Mouse (Mus musculus): ENCODE measurements around the gene Gata5.

Gene Gata5

GRCm38 (mm10) chr2:180334551-180334986 lies at the start of gene Gata5:
Gata5 (minus strand) TSS chr2:180334699.
- no peak for DNase-seq (ENCODE audit: extremely low read depth, low read depth, low spot score)

GRCm38 (mm10) chr2:180376730-180377129 lies 42.2 kb upstream of the Gata5 start:
- no peak for DNase-seq (ENCODE audit: extremely low read depth, low read depth, low spot score)

GRCm38 (mm10) chr2:180373256-180373655 lies 38.8 kb upstream of the Gata5 start:
- DNase-seq (ENCODE audit: extremely low read depth, low read depth, low spot score), result no peak

- DNase-seq (ENCODE audit: extremely low read depth, low read depth, low spot score), result no peak
These were observed 33.9 kb upstream of the Gata5 start for GRCm38 (mm10) chr2:180368359-180368758.

GRCm38 (mm10) chr2:180367350-180367749 lies 32.9 kb upstream of the Gata5 start:
- no peak for DNase-seq (ENCODE audit: extremely low read depth, low read depth, low spot score)

GRCm38 (mm10) chr2:180363434-180363720 lies 28.9 kb upstream of the Gata5 start:
- DNase-seq (ENCODE audit: extremely low read depth, low read depth, low spot score), result no peak

GRCm38 (mm10) chr2:180362585-180363433 lies 28.3 kb upstream of the Gata5 start:
- DNase-seq (ENCODE audit: extremely low read depth, low read depth, low spot score), result no peak

GRCm38 (mm10) chr2:180359062-180359461 lies 24.6 kb upstream of the Gata5 start:
- DNase-seq (ENCODE audit: extremely low read depth, low read depth, low spot score), result no peak

GRCm38 (mm10) chr2:180353338-180353737 lies 18.8 kb upstream of the Gata5 start:
- DNase-seq (ENCODE audit: extremely low read depth, low read depth, low spot score), result no peak

GRCm38 (mm10) chr2:180350700-180351099 lies 16.2 kb upstream of the Gata5 start:
- no peak for DNase-seq (ENCODE audit: extremely low read depth, low read depth, low spot score)

GRCm38 (mm10) chr2:180346820-180347497 lies 12.5 kb upstream of the Gata5 start:
- no peak for DNase-seq (ENCODE audit: extremely low read depth, low read depth, low spot score)

- no peak for DNase-seq (ENCODE audit: extremely low read depth, low read depth, low spot score)
These were observed 8.6 kb upstream of the Gata5 start for GRCm38 (mm10) chr2:180343092-180343491.

GRCm38 (mm10) chr2:180342189-180342588 lies 7.7 kb upstream of the Gata5 start:
- no peak for DNase-seq (ENCODE audit: extremely low read depth, low read depth, low spot score)

- DNase-seq (ENCODE audit: extremely low read depth, low read depth, low spot score), result no peak
These were observed 6.7 kb upstream of the Gata5 start for GRCm38 (mm10) chr2:180341229-180341628.

GRCm38 (mm10) chr2:180339886-180340285 lies 5.4 kb upstream of the Gata5 start:
- no peak for DNase-seq (ENCODE audit: extremely low read depth, low read depth, low spot score)

GRCm38 (mm10) chr2:180333778-180334550 lies 535 bp downstream of the Gata5 start:
- no peak for DNase-seq (ENCODE audit: extremely low read depth, low read depth, low spot score)

- no peak for DNase-seq (ENCODE audit: extremely low read depth, low read depth, low spot score)
These were observed 5.0 kb downstream of the Gata5 start for GRCm38 (mm10) chr2:180329466-180329865.

- DNase-seq (ENCODE audit: extremely low read depth, low read depth, low spot score), result no peak
These were observed 11.7 kb downstream of the Gata5 start for GRCm38 (mm10) chr2:180322674-180323355.

- DNase-seq (ENCODE audit: extremely low read depth, low read depth, low spot score), result no peak
These were observed 14.3 kb downstream of the Gata5 start for GRCm38 (mm10) chr2:180320216-180320615.

GRCm38 (mm10) chr2:180317591-180317990 lies 16.9 kb downstream of the Gata5 start:
- DNase-seq (ENCODE audit: extremely low read depth, low read depth, low spot score), result no peak

- no peak for DNase-seq (ENCODE audit: extremely low read depth, low read depth, low spot score)
These were observed 20.2 kb downstream of the Gata5 start for GRCm38 (mm10) chr2:180314292-180314691.
